Mouse (Mus musculus) right cerebral cortex, adult 18-20 months (tissue): ENCODE measurements around the gene Sptssa.

Experiments
- DNase-seq: peaks from one replicate; pipeline ENCODE4 v3.0.0; 2022; ENCODE audit warnings: mixed read lengths

Sptssa gene

GRCm38 (mm10) chr12:54654741-54655140 lies 1.6 kb downstream of the Sptssa start:
- DNase-seq = no peak

- DNase-seq = no peak
Measured at GRCm38 (mm10) chr12:54654141-54654540, 2.2 kb downstream of the Sptssa start.

GRCm38 (mm10) chr12:54652346-54652745 lies 4.0 kb downstream of the Sptssa start:
- DNase-seq = no peak

GRCm38 (mm10) chr12:54651820-54652219 lies 4.6 kb downstream of the Sptssa start:
- DNase-seq = no peak

GRCm38 (mm10) chr12:54651158-54651557 lies 5.2 kb downstream of the Sptssa start:
- no peak for DNase-seq

DNA sequence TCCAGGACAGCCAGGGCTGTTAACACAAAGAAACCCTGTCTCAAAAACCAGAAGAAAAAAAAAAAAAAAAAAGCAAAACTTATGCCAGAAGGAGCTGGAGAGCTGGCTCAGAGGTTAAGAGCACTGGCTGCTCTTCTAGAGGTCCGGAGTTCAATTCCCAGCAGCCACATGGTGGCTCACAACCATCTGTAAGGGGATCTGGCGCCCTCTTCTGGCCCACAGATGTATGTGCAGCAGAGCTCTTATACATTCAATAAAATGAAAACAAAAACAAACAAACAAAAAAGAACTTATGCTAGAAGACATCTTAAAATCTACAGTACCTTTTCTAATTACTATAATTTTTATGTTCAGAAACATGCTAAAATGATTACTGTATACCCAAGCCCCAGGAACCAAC lies 11.4 kb downstream of the Sptssa start:
- no peak for DNase-seq

- no peak for DNase-seq
Measured at GRCm38 (mm10) chr12:54643320-54643892, 13.0 kb downstream of the Sptssa start.

DNA sequence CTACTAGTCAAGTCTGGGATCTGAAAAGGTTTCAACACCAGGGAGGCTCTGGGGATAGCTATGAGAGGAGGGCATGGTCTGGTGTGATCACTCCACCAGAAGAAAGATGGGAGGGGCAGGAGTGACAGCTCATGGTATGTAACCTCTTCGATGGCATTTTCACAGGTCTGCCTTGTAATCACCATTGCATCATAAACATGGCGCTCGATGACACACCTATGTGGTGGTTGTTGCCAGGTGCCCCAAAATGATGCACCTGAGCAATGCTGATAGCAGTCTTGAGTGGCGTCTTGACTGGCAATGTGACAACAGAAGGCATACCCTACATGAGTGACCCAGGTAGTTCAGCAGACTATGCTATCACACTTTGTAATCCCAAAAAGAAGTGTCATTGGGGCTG lies 15.0 kb downstream of the Sptssa start:
- no peak for DNase-seq

- peak; percentile 13 for DNase-seq
Measured at GRCm38 (mm10) chr12:54640259-54640658, 16.1 kb downstream of the Sptssa start.

DNA sequence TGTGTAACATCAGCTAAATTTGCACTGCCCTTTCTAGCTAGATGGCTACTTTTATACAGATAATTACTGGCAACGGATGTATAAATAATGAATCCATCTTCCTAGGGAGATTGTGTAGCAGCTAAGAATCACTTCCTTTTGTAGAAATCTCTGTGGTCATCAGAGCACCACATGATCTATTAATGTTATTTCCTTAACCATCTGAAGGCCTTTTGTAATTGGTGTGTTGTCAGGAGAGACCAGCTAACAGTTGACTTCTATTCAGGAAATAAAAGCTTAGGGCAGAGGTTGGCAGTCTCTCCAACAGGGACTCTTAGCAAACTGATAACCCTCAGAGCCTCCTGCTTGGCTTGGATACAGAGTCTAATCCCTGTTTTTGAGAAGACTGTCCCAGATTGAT lies 19.3 kb downstream of the Sptssa start:
- no peak for DNase-seq

DNA sequence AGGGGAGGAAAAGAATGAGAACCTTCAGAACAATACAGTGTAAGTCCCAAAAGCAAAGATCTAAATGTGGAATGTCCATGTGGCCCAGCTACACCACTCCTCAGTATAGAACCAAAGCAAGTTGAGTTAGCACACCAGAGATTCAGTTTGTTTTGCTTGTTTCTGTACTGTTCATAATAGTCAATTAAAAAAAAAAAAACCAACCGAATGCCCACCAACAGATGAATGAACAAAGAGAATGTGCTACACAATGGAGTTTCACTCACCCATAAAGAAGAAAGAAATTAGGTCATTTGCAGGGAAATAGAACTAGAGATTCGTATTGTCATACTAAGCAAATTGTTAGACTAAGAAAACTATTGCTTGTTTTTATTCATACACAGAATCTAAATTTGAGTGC lies 24.2 kb downstream of the Sptssa start:
- no peak for DNase-seq

DNA sequence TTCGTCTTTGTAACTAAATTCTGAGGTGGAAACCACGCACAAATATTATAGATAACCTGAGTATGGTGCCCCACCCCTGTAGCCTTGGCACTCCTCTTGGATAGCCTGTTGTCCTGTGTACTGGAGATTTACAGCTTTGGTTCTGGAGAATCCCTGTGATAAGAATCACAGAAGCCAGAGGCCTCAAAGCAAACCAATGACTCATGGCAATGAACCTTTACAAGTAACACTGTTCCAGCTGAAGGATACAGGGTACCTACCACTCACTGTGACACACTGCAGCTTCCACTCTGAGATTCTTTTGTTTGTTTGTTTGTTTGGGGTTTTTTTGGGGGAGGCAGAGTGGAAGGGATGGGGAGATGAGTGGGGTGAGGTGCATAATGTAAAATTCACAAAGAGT lies 34.4 kb downstream of the Sptssa start:
- no peak for DNase-seq

- DNase-seq = no peak
Measured at GRCm38 (mm10) chr12:54620042-54620705, 36.2 kb downstream of the Sptssa start.

DNA sequence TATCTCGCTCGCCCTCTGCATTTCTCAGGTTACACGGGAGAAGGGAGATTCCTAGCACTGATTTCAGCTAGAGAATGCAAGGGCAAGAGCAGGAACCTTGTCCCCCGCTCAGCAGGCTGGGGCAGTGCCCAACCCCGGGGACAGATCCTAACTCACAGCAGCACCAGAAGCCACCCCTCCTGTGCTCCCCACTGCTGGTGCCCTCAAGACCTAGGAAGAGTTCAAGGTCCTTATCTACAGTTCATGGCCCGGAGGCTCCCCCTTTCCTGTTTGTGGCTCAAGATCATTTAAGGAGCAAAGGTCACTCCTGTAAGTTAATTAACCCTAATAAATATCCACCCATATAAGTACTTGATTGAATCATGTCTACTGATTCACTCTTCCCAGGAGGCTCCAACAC lies 47.4 kb downstream of the Sptssa start:
- no peak for DNase-seq

DNA sequence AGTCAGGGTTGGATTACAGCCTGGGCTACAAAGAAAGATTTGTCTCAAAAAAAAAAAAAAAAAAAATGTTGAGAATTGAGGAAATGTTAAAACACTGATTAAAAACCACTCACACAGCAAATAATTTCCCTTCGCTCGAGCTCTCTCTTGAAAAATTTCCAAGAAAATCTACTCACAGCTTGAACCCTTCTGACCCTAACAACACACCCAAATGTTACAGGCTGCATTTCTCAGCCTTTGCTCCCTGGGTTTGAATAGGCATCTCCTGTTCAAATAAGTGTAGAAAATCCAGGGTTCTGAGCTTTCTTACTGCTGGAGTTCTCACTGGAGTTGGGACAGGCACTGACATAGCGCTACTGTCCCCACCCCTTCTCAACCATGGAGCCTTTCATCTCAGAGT lies 51.2 kb downstream of the Sptssa start:
- no peak for DNase-seq

DNA sequence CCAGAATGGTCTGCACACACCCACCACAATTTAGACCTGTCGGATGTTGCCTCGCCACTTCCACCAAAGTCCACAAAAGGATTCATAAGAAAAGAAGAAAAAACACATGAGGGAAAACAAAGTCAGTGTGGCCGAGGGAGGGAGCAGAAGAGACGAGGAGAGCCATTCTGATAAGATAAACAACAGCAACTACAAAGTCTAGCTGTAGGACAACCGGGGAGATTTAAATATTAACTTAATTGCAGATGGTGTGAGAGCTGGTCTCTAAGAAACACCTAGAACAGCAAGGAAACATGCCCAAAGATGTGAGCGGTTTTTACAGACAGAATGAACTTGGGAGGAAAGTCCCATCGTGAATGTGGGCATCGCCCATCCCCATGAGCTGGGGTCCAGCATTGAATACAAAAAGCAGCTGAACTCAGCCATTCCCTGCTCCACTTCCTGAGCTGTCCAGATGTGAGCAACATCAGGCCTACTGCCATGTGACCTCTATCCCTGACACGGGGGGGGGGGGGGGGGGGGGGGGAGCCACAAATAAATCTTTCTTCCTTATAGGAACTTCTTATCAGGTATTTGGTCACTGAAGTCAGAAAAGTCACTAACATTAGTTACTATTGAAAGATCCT lies 52.7 kb downstream of the Sptssa start:
- no peak for DNase-seq

DNA sequence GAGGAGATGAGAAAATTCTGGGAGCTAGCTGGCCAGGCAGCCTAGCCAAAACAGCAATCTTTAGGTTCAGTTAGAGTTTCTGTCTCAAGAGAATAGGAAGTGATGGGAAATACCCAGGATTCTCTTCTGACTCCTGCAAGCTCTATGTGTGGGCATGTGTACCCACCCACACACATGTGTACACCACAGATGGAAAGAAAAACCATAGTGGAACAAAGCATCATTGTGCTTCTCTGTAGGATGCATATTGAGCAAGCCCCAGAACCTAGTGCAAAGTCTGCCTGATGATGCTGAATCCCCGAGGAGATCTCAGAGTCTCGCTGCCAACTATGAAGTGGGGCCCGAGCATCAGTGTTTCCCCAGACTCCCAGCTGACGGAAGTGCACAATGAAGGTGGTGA lies 55.9 kb downstream of the Sptssa start:
- peak; percentile 28 for DNase-seq

GRCm38 (mm10) chr12:54598358-54598757 lies 58.0 kb downstream of the Sptssa start:
- DNase-seq = no peak

- no peak for DNase-seq
Measured at GRCm38 (mm10) chr12:54596715-54597114, 59.7 kb downstream of the Sptssa start.
